Mouse (Mus musculus): ENCODE results near the gene Doc2g. TPM values are rescaled to one million over a fixed set of nuclear protein-coding genes. Genes with fewer than 3 reads are reported as not detected.

Doc2g gene
- polyA plus RNA-seq, 1 experiment: 18.4 TPM

- TF ChIP-seq POLR2A (IDR thresholded peaks at IDR 0.05; ENCODE audit: borderline replicate concordance, extremely low read depth, insufficient read depth, insufficient read length, poor library complexity, severe bottlenecking) (no peak), CTCF (IDR thresholded peaks at IDR 0.05; ENCODE audit: borderline replicate concordance, extremely low read depth, insufficient read depth, insufficient read length) (no peak)
- DNase-seq (ENCODE audit: low read depth): no peak
Measured at GRCm38 (mm10) chr19:3991966-3992365, 11.1 kb upstream of the Doc2g start.

GRCm38 (mm10) chr19:3992416-3992815 lies 10.7 kb upstream of the Doc2g start, which contains the start of gene Tbx10:
Gene Tbx10 (plus strand): TSS chr19:3992752.
- TF ChIP-seq CTCF (IDR thresholded peaks at IDR 0.05; ENCODE audit: borderline replicate concordance, extremely low read depth, insufficient read depth, insufficient read length): no peak
- TF ChIP-seq POLR2A (IDR thresholded peaks at IDR 0.05; ENCODE audit: borderline replicate concordance, extremely low read depth, insufficient read depth, insufficient read length, poor library complexity, severe bottlenecking): no peak
- no peak for DNase-seq (ENCODE audit: low read depth)

GRCm38 (mm10) chr19:3994932-3995331 lies 8.2 kb upstream of the Doc2g start:
- DNase-seq (ENCODE audit: low read depth): no peak
- TF ChIP-seq POLR2A (IDR thresholded peaks at IDR 0.05; ENCODE audit: borderline replicate concordance, extremely low read depth, insufficient read depth, insufficient read length, poor library complexity, severe bottlenecking): no peak
- TF ChIP-seq CTCF (IDR thresholded peaks at IDR 0.05; ENCODE audit: borderline replicate concordance, extremely low read depth, insufficient read depth, insufficient read length): no peak

GRCm38 (mm10) chr19:3995505-3995904 lies 7.6 kb upstream of the Doc2g start:
- DNase-seq (ENCODE audit: low read depth): no peak
- TF ChIP-seq CTCF (IDR thresholded peaks at IDR 0.05; ENCODE audit: borderline replicate concordance, extremely low read depth, insufficient read depth, insufficient read length) (no peak), POLR2A (IDR thresholded peaks at IDR 0.05; ENCODE audit: borderline replicate concordance, extremely low read depth, insufficient read depth, insufficient read length, poor library complexity, severe bottlenecking) (no peak)

- no peak for TF ChIP-seq CTCF (IDR thresholded peaks at IDR 0.05; ENCODE audit: borderline replicate concordance, extremely low read depth, insufficient read depth, insufficient read length)
- TF ChIP-seq POLR2A (IDR thresholded peaks at IDR 0.05; ENCODE audit: borderline replicate concordance, extremely low read depth, insufficient read depth, insufficient read length, poor library complexity, severe bottlenecking): no peak
- no peak for DNase-seq (ENCODE audit: low read depth)
Measured at GRCm38 (mm10) chr19:3996106-3996505, 7.0 kb upstream of the Doc2g start.

- DNase-seq (ENCODE audit: low read depth): no peak
- TF ChIP-seq POLR2A (IDR thresholded peaks at IDR 0.05; ENCODE audit: borderline replicate concordance, extremely low read depth, insufficient read depth, insufficient read length, poor library complexity, severe bottlenecking) (no peak), CTCF (IDR thresholded peaks at IDR 0.05; ENCODE audit: borderline replicate concordance, extremely low read depth, insufficient read depth, insufficient read length) (no peak)
Measured at GRCm38 (mm10) chr19:3996747-3997146, 6.4 kb upstream of the Doc2g start.

- TF ChIP-seq POLR2A (IDR thresholded peaks at IDR 0.05; ENCODE audit: borderline replicate concordance, extremely low read depth, insufficient read depth, insufficient read length, poor library complexity, severe bottlenecking) (no peak), CTCF (IDR thresholded peaks at IDR 0.05; ENCODE audit: borderline replicate concordance, extremely low read depth, insufficient read depth, insufficient read length) (no peak)
- DNase-seq (ENCODE audit: low read depth): no peak
Measured at GRCm38 (mm10) chr19:3997231-3997630, 5.9 kb upstream of the Doc2g start.

- TF ChIP-seq CTCF (IDR thresholded peaks at IDR 0.05; ENCODE audit: borderline replicate concordance, extremely low read depth, insufficient read depth, insufficient read length) (no peak), POLR2A (IDR thresholded peaks at IDR 0.05; ENCODE audit: borderline replicate concordance, extremely low read depth, insufficient read depth, insufficient read length, poor library complexity, severe bottlenecking) (no peak)
- DNase-seq (ENCODE audit: low read depth): no peak
Measured at GRCm38 (mm10) chr19:3998335-3998734, 4.8 kb upstream of the Doc2g start.

GRCm38 (mm10) chr19:3999121-3999730 lies 3.9 kb upstream of the Doc2g start:
- no peak for DNase-seq (ENCODE audit: low read depth)
- no peak for TF ChIP-seq POLR2A (IDR thresholded peaks at IDR 0.05; ENCODE audit: borderline replicate concordance, extremely low read depth, insufficient read depth, insufficient read length, poor library complexity, severe bottlenecking)
- TF ChIP-seq CTCF (IDR thresholded peaks at IDR 0.05; ENCODE audit: borderline replicate concordance, extremely low read depth, insufficient read depth, insufficient read length): no peak

- peak; percentile 99 for DNase-seq (ENCODE audit: low read depth)
- TF ChIP-seq CTCF (IDR thresholded peaks at IDR 0.05; ENCODE audit: borderline replicate concordance, extremely low read depth, insufficient read depth, insufficient read length) (peak; percentile 89), POLR2A (IDR thresholded peaks at IDR 0.05; ENCODE audit: borderline replicate concordance, extremely low read depth, insufficient read depth, insufficient read length, poor library complexity, severe bottlenecking) (peak; percentile 77)
Measured at GRCm38 (mm10) chr19:4000119-4000900, 2.8 kb upstream of the Doc2g start, which contains the start of the genes Nudt8 and Gm49405. Gene Nudt8 (plus strand): TSS chr19:4000580. Gene Gm49405 (plus strand): TSS chr19:4000626.

GRCm38 (mm10) chr19:4000949-4001525 lies 2.1 kb upstream of the Doc2g start:
- DNase-seq (ENCODE audit: low read depth): no peak
- TF ChIP-seq CTCF (IDR thresholded peaks at IDR 0.05; ENCODE audit: borderline replicate concordance, extremely low read depth, insufficient read depth, insufficient read length): no peak
- no peak for TF ChIP-seq POLR2A (IDR thresholded peaks at IDR 0.05; ENCODE audit: borderline replicate concordance, extremely low read depth, insufficient read depth, insufficient read length, poor library complexity, severe bottlenecking)

All from brain, embryonic 14.5 days (tissue).